Mouse (Mus musculus) stomach, embryonic 15.5 days (tissue): Measurements from ENCODE around the gene Gtpbp8. TPM values are rescaled to one million over a fixed set of nuclear protein-coding genes. Genes with fewer than 3 reads are reported as not detected.
A peak's percentile ranks its signal among the peaks of the same experiment; 100 is the strongest.

Experiments
- ATAC-seq: fragments of 200-750 bp; cut with Nextera tagmentation; 2 replicates; pipeline ENCODE4 v1.8.0; 2017; ENCODE audit warnings: low read depth, moderate number of reproducible peaks, moderate TSS enrichment; ENCODE audit not compliant: insufficient read depth, low FRiP score
- H3K27ac ChIP-seq: fragments of 300-500 bp; sonication (generic); 2 replicates; pipeline ENCODE4 v1.5.1; 2015; ENCODE audit warnings: mild to moderate bottlenecking, inconsistent platforms
- H3K27me3 ChIP-seq: fragments of 300-500 bp; sonication (generic); replicated peaks from 2 replicates; pipeline ENCODE4 v1.6.1; 2015; ENCODE audit warnings: inconsistent platforms
- H3K36me3 ChIP-seq: fragments of 300-500 bp; sonication (generic); 2 replicates; pipeline ENCODE4 v1.6.1; 2015; ENCODE audit warnings: inconsistent platforms
- H3K4me1 ChIP-seq: fragments of 300-500 bp; sonication (generic); 2 replicates; pipeline ENCODE4 v1.6.1; 2015; ENCODE audit warnings: inconsistent platforms
- H3K4me2 ChIP-seq: fragments of 300-500 bp; sonication (generic); 2 replicates; pipeline ENCODE4 v1.6.1; 2015; ENCODE audit warnings: mild to moderate bottlenecking, inconsistent platforms
- H3K4me3 ChIP-seq: fragments of 300-500 bp; sonication (generic); replicated peaks from 2 replicates; pipeline ENCODE4 v1.5.1; 2015; ENCODE audit warnings: inconsistent platforms
- H3K9ac ChIP-seq: fragments of 300-500 bp; sonication (generic); 2 replicates; pipeline ENCODE4 v1.6.1; 2015; ENCODE audit warnings: inconsistent platforms
- H3K9me3 ChIP-seq: fragments of 300-500 bp; sonication (generic); 2 replicates; pipeline ENCODE4 v1.6.1; 2016; ENCODE audit warnings: inconsistent platforms
- WGBS: fragments of 180-500 bp; shearing (Covaris S2); methylation state at CpG from one replicate; pipeline ENCODE4 v1.1.7; 2015; 5-methylcytosine and 5-hydroxymethylcytosine counted together
- polyA plus RNA-seq: library from polyadenylated mRNA; unstranded; fragments of >200 nt; fragmentation: Nextera tagmentation; extraction: Ambion mirVana; gene quantifications from 2 replicates; pipeline ENCODE4 v1.2.1, GENCODE M21; 2015

Gene Gtpbp8
- 29.0 and 30.8 TPM in 2 replicates for polyA plus RNA-seq

GRCm38 (mm10) chr16:44745866-44746562 is at the start of gene Gtpbp8:
Gtpbp8 (minus strand) TSS chr16:44746363.
- ATAC-seq = peak; percentile 94
- H3K27me3 ChIP-seq = no peaks in the 10 kb centered on the region
- peak within 1 kb of the TSS; percentile 71 for H3K4me3 ChIP-seq
- no peaks in the 10 kb centered on the region for H3K9me3 ChIP-seq
- H3K27ac ChIP-seq = peak within 1 kb of the TSS; percentile 97
- peak within 1 kb of the TSS; percentile 70 for H3K4me2 ChIP-seq
- H3K36me3 ChIP-seq = no peaks in the 10 kb centered on the region
- under 1% methylated on average over 47 of the region's 47 CpGs for WGBS
- peak within 1 kb of the TSS; percentile 66 for H3K9ac ChIP-seq
- H3K4me1 ChIP-seq = 0 out of 2 replicates have a peak, but pooled peaks cover 8% of the 10 kb centered on the region

GRCm38 (mm10) chr16:44794416-44794815 is 48.3 kb upstream of the Gtpbp8 start:
- no peak overlapping the region for H3K4me3 ChIP-seq
- no peak for ATAC-seq
- no peaks in the 10 kb centered on the region for H3K36me3 ChIP-seq
- H3K9me3 ChIP-seq = no peaks in the 10 kb centered on the region
- H3K9ac ChIP-seq = no peak overlapping the region
- H3K27ac ChIP-seq = no peak overlapping the region
- no peaks in the 10 kb centered on the region for H3K27me3 ChIP-seq
- no peak overlapping the region for H3K4me2 ChIP-seq
- H3K4me1 ChIP-seq = no peaks in the 10 kb centered on the region

GRCm38 (mm10) chr16:44786934-44787333 is 40.8 kb upstream of the Gtpbp8 start:
- Histone ChIP-seq H3K4me3 (no peak overlapping the region), H3K27me3 (no peaks in the 10 kb centered on the region)
- whole genome bisulfite sequencing = 84% methylated on average over 1 of the region's 1 CpGs

GRCm38 (mm10) chr16:44780751-44781150 is 34.6 kb upstream of the Gtpbp8 start:
- Histone ChIP-seq H3K9ac (no peak overlapping the region), H3K27me3 (no peaks in the 10 kb centered on the region), H3K4me1 (no peaks in the 10 kb centered on the region), H3K27ac (no peak overlapping the region), H3K9me3 (no peaks in the 10 kb centered on the region), H3K36me3 (no peaks in the 10 kb centered on the region), H3K4me2 (no peak overlapping the region), H3K4me3 (no peak overlapping the region)
- WGBS = 74% methylated on average over 4 of the region's 4 CpGs
- ATAC-seq = no peak

More at GRCm38 (mm10) chr16:44786934-44787333, 40.8 kb upstream of the Gtpbp8 start:
- Histone ChIP-seq H3K36me3 (no peaks in the 10 kb centered on the region), H3K9me3 (no peaks in the 10 kb centered on the region), H3K4me2 (no peak overlapping the region), H3K9ac (no peak overlapping the region), H3K4me1 (no peaks in the 10 kb centered on the region), H3K27ac (no peak overlapping the region)
- ATAC-seq = no peak

- no peaks in the 10 kb centered on the region for H3K4me1 ChIP-seq
- H3K27me3 ChIP-seq = no peaks in the 10 kb centered on the region
- no peak overlapping the region for H3K9ac ChIP-seq
- no peak overlapping the region for H3K4me3 ChIP-seq
- H3K36me3 ChIP-seq = no peaks in the 10 kb centered on the region
- 84% methylated on average over 5 of the region's 5 CpGs for WGBS
- no peak overlapping the region for H3K4me2 ChIP-seq
- H3K27ac ChIP-seq = no peak overlapping the region
- H3K9me3 ChIP-seq = no peaks in the 10 kb centered on the region
- ATAC-seq = no peak
These were observed 33.3 kb upstream of the Gtpbp8 start for GRCm38 (mm10) chr16:44779494-44779893.

GRCm38 (mm10) chr16:44778538-44779147 is 32.5 kb upstream of the Gtpbp8 start:
- no peak; the same call in 1 of the 2 replicates for ATAC-seq
- WGBS = 41% methylated on average over 17 of the region's 17 CpGs
- Histone ChIP-seq H3K4me3 (no peak overlapping the region), H3K4me2 (peak overlapping the region; percentile 36), H3K27ac (peak overlapping the region; percentile 11; the same call in 1 of the 2 replicates), H3K36me3 (no peaks in the 10 kb centered on the region), H3K27me3 (no peaks in the 10 kb centered on the region), H3K9me3 (no peaks in the 10 kb centered on the region), H3K9ac (no peak overlapping the region), H3K4me1 (no peaks in the 10 kb centered on the region)

- no peak overlapping the region for H3K9ac ChIP-seq
These were observed 28.0 kb upstream of the Gtpbp8 start for GRCm38 (mm10) chr16:44774201-44774600.

GRCm38 (mm10) chr16:44773673-44774072 is 27.5 kb upstream of the Gtpbp8 start:
- WGBS = 72% methylated on average over 3 of the region's 3 CpGs
- Histone ChIP-seq H3K4me3 (no peak overlapping the region), H3K4me1 (no peaks in the 10 kb centered on the region), H3K27ac (no peak overlapping the region), H3K36me3 (no peaks in the 10 kb centered on the region), H3K9me3 (no peaks in the 10 kb centered on the region), H3K4me2 (no peak overlapping the region), H3K9ac (no peak overlapping the region), H3K27me3 (no peaks in the 10 kb centered on the region)
- ATAC-seq = no peak

More at GRCm38 (mm10) chr16:44774201-44774600, 28.0 kb upstream of the Gtpbp8 start:
- no peaks in the 10 kb centered on the region for H3K27me3 ChIP-seq
- no peaks in the 10 kb centered on the region for H3K4me1 ChIP-seq
- no peak overlapping the region for H3K4me3 ChIP-seq
- H3K27ac ChIP-seq = no peak overlapping the region
- no peak overlapping the region for H3K4me2 ChIP-seq
- 82% methylated on average over 6 of the region's 6 CpGs for WGBS
- no peaks in the 10 kb centered on the region for H3K36me3 ChIP-seq
- H3K9me3 ChIP-seq = no peaks in the 10 kb centered on the region
- ATAC-seq = no peak

- H3K4me1 ChIP-seq = no peaks in the 10 kb centered on the region
- H3K4me3 ChIP-seq = no peak overlapping the region
- H3K9ac ChIP-seq = no peak overlapping the region
- 59% methylated on average over 6 of the region's 6 CpGs for WGBS
- no peaks in the 10 kb centered on the region for H3K36me3 ChIP-seq
- no peaks in the 10 kb centered on the region for H3K9me3 ChIP-seq
- no peak for ATAC-seq
- no peaks in the 10 kb centered on the region for H3K27me3 ChIP-seq
- H3K27ac ChIP-seq = no peak overlapping the region
- no peak overlapping the region for H3K4me2 ChIP-seq
These were observed 26.4 kb upstream of the Gtpbp8 start for GRCm38 (mm10) chr16:44772577-44772976.

- ATAC-seq = no peak
- no peak overlapping the region for H3K9ac ChIP-seq
- no peak overlapping the region for H3K27ac ChIP-seq
- no peaks in the 10 kb centered on the region for H3K36me3 ChIP-seq
- H3K4me1 ChIP-seq = no peaks in the 10 kb centered on the region
- H3K27me3 ChIP-seq = no peaks in the 10 kb centered on the region
- no peak overlapping the region for H3K4me2 ChIP-seq
- 38% methylated on average over 2 of the region's 2 CpGs for WGBS
- H3K4me3 ChIP-seq = no peak overlapping the region
- H3K9me3 ChIP-seq = no peaks in the 10 kb centered on the region
These were observed 21.8 kb upstream of the Gtpbp8 start for GRCm38 (mm10) chr16:44767967-44768366.

- no peaks in the 10 kb centered on the region for H3K36me3 ChIP-seq
- no peaks in the 10 kb centered on the region for H3K9me3 ChIP-seq
- no peak overlapping the region for H3K4me3 ChIP-seq
- no peak overlapping the region for H3K27ac ChIP-seq
- H3K27me3 ChIP-seq = no peaks in the 10 kb centered on the region
- 88% methylated on average over 7 of the region's 7 CpGs for WGBS
- ATAC-seq = no peak
- H3K4me2 ChIP-seq = no peak overlapping the region
- H3K9ac ChIP-seq = no peak overlapping the region
- H3K4me1 ChIP-seq = no peaks in the 10 kb centered on the region
These were observed 21.3 kb upstream of the Gtpbp8 start for GRCm38 (mm10) chr16:44767506-44767905.

GRCm38 (mm10) chr16:44766320-44766892 is 20.2 kb upstream of the Gtpbp8 start:
- H3K4me1 ChIP-seq = no peaks in the 10 kb centered on the region
- no peak overlapping the region for H3K9ac ChIP-seq
- no peaks in the 10 kb centered on the region for H3K36me3 ChIP-seq
- no peak for ATAC-seq
- no peak overlapping the region for H3K4me2 ChIP-seq
- H3K4me3 ChIP-seq = peak overlapping the region; percentile 5; the same call in 1 of the 2 replicates
- no peaks in the 10 kb centered on the region for H3K27me3 ChIP-seq
- no peak overlapping the region for H3K27ac ChIP-seq
- no peaks in the 10 kb centered on the region for H3K9me3 ChIP-seq
- WGBS = 64% methylated on average over 9 of the region's 9 CpGs
